ENCODE assay signal across 20 mouse cellular contexts in the genomic region with DNA sequence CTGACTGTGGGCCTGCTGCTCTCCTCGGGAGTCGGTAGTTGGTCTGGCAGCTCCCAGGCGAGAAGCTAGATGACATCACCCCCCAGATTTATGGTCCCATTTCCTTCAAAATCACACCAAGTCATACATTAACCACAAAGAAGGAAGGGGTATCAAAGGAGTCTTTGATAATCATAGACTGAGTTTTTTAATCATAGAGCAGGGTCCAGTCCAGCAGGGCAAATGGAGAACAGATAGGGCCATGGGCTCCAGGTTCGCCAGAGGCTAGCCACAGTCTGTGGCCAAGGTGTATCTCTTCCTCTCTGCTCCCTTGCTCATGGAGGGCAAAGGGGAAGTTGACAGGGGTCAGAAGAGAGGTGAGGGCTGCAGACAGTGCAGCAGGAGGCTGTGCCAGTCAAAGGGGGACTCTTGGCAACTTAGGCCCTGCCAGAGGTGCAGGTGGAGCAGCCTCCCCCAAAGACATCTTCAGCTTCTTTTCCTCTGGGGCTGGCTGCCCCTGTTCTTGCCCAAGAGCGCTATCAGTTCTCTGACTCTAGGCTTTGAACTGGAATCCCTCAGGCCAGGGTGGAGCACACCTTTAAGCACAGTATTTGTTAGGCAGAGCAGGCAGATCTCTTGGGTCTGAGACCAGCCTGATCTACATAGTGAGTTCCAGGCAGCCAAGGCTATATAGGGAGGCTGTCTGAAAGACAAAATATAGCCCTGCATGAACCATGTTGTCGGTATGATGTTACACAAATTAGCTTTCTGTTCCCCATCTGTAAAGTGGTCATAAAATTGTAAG. TPM values are rescaled to one million over a fixed set of nuclear protein-coding genes. Genes with fewer than 3 reads are reported as not detected.
A peak's percentile ranks its signal among the peaks of the same experiment; 100 is the strongest.
DNase-seq lines count a peak whose midpoint lies in the region; ATAC-seq lines count a peak whose summit lies in the region.
"Had no signal": no experiment of that assay in that cellular context is flagged by ENCODE, and none has a peak within 500 bp of the region (broad histone marks: within the 10 kb centered on the region; RNA-seq: fewer than 3 reads in every experiment).

No protein-coding gene starts in this region.

- peaks cover 5% of the 10 kb centered on the region; the same call in 1 of the 2 replicates for H3K27me3 ChIP-seq in heart, embryonic 12.5 days (replicated peaks)
- H3K27me3 ChIP-seq in neural tube, embryonic 12.5 days (replicated peaks) = peaks cover 5% of the 10 kb centered on the region; the same call in 1 of the 2 replicates
- peaks cover 16% of the 10 kb centered on the region; the same call in 1 of the 2 replicates for H3K27me3 ChIP-seq in stomach, embryonic 16.5 days (ENCODE audit: control insufficient read depth, insufficient read depth, low read length)

- no peak overlapping the region for H3K4me3 ChIP-seq in heart, embryonic 12.5 days
- no peak overlapping the region for H3K4me3 ChIP-seq in neural tube, embryonic 12.5 days
- no peak overlapping the region for H3K4me3 ChIP-seq in brown adipose tissue, adult 24 weeks (ENCODE audit: insufficient read depth, low read depth, low read length)
- H3K4me3 ChIP-seq in stomach, embryonic 16.5 days (replicated peaks; ENCODE audit: low read length) = no peak overlapping the region
- H3K4me3 ChIP-seq: embryonic facial prominence, embryonic 10.5 days had no signal

- no peak for ATAC-seq in heart, embryonic 12.5 days (ENCODE audit: insufficient number of reproducible peaks, low FRiP score)
- no peak for ATAC-seq in neural tube, embryonic 12.5 days (ENCODE audit: low FRiP score, low read depth)
- no peak for ATAC-seq in stomach, embryonic 16.5 days (ENCODE audit: insufficient read depth, low FRiP score)
- ATAC-seq: forebrain, embryonic 16.5 days; lung, postnatal 0 days had no signal

- H3K27ac ChIP-seq in heart, embryonic 12.5 days (ENCODE audit: poor library complexity, severe bottlenecking) = no peak overlapping the region
- no peak overlapping the region for H3K27ac ChIP-seq in neural tube, embryonic 12.5 days
- H3K27ac ChIP-seq in brown adipose tissue, adult 24 weeks (replicated peaks; ENCODE audit: low read depth, low read length) = peak overlapping the region; percentile 35
- 0 out of 2 replicates have a peak overlapping the region, but pooled peaks have one; percentile 10 for H3K27ac ChIP-seq in stomach, embryonic 16.5 days (ENCODE audit: low read length)
- H3K27ac ChIP-seq: embryonic facial prominence, embryonic 10.5 days had no signal

- H3K9ac ChIP-seq in heart, embryonic 12.5 days = peak overlapping the region; percentile 8; the same call in 1 of the 2 replicates
- H3K9ac ChIP-seq in neural tube, embryonic 12.5 days = 0 out of 2 replicates have a peak overlapping the region, but pooled peaks have one; percentile 33
- H3K9ac ChIP-seq in stomach, embryonic 16.5 days (ENCODE audit: low read length) = no peak overlapping the region

- no peak overlapping the region for H3K4me2 ChIP-seq in heart, embryonic 12.5 days
- no peak overlapping the region for H3K4me2 ChIP-seq in neural tube, embryonic 12.5 days (replicated peaks)
- no peak overlapping the region for H3K4me2 ChIP-seq in stomach, embryonic 16.5 days (ENCODE audit: low read depth, low read length)
- H3K4me2 ChIP-seq: heart, embryonic 11.5 days had no signal

- no peak for DNase-seq in heart, adult 8-10 months (ENCODE audit: low spot score)
- no peak for DNase-seq in neural tube, embryonic 10.5 days (ENCODE audit: extremely low spot score, low spot score)
- DNase-seq in right cerebral cortex, postnatal 36 days (ENCODE audit: low spot score in 2 of 2) = no peak
- DNase-seq: adrenal gland, postnatal 10 days; B cell, adult 2 months; cerebellum, postnatal 36 days; kidney, adult 11 months; kidney, postnatal 10 days; layer of hippocampus, adult 9-11 months; thymus, adult 2 months had no signal

- peaks cover 57% of the 10 kb centered on the region for H3K4me1 ChIP-seq in heart, embryonic 12.5 days (replicated peaks)
- peaks cover 36% of the 10 kb centered on the region for H3K4me1 ChIP-seq in neural tube, embryonic 12.5 days
- H3K4me1 ChIP-seq in brown adipose tissue, adult 24 weeks (ENCODE audit: control insufficient read depth, insufficient read depth, insufficient read length, low read length) = peaks cover 15% of the 10 kb centered on the region
- peaks cover 30% of the 10 kb centered on the region for H3K4me1 ChIP-seq in stomach, embryonic 16.5 days (ENCODE audit: control insufficient read depth, insufficient read depth, low read length)

- 78% methylated on average over 6 of the region's 6 CpGs for WGBS in heart, embryonic 12.5 days
- 73% methylated on average over 6 of the region's 6 CpGs for WGBS in neural tube, embryonic 12.5 days
- WGBS in stomach, embryonic 16.5 days = 67% methylated on average over 6 of the region's 6 CpGs

- H3K9me3 ChIP-seq in heart, embryonic 12.5 days (replicated peaks) = no peaks in the 10 kb centered on the region
- H3K9me3 ChIP-seq in neural tube, embryonic 12.5 days = no peaks in the 10 kb centered on the region
- no peaks in the 10 kb centered on the region for H3K9me3 ChIP-seq in stomach, embryonic 16.5 days (replicated peaks; ENCODE audit: control insufficient read depth, low read length)
- H3K9me3 ChIP-seq: embryonic facial prominence, embryonic 10.5 days; megakaryocyte, embryonic 14.5 days had no signal

- peaks cover 9% of the 10 kb centered on the region for H3K36me3 ChIP-seq in heart, embryonic 12.5 days
- H3K36me3 ChIP-seq in neural tube, embryonic 12.5 days = peaks cover 8% of the 10 kb centered on the region
- no peaks in the 10 kb centered on the region for H3K36me3 ChIP-seq in stomach, embryonic 16.5 days (ENCODE audit: control insufficient read depth, insufficient read depth, low read length)

RNA-seq across cellular contexts. Expression of a gene that starts 1.9 kb away (rescaled TPM):
- polyA plus RNA-seq in heart, embryonic 12.5 days (2016; fragmentation: Nextera tagmentation; extraction: Ambion mirVana) = 8.8 and 10.2 TPM in 2 replicates
- 1 to 10 TPM; 4.0 to 5.9 (median 4.9) TPM for total RNA-seq in heart, adult 8-10 months (2022)
- polyA plus RNA-seq in neural tube, embryonic 12.5 days (2016; fragmentation: Nextera tagmentation; extraction: Ambion mirVana) = 12.0 and 12.1 TPM in 2 replicates
- 2.9 and 3.2 TPM in 2 replicates for polyA plus RNA-seq in brown adipose tissue, adult 24 weeks (2012; ENCODE audit: insufficient read depth, insufficient read length, missing spikeins)
- polyA plus RNA-seq in stomach, embryonic 16.5 days (2015; fragmentation: Nextera tagmentation; extraction: Ambion mirVana) = 9.7 and 10.4 TPM in 2 replicates

RNA-seq across cellular contexts. Expression of a gene that starts 3.9 kb away (rescaled TPM):
- polyA plus RNA-seq in heart, embryonic 12.5 days (2016; fragmentation: Nextera tagmentation; extraction: Ambion mirVana) = 363 and 373 TPM in 2 replicates
- 10 to 100 TPM; 57.4 to 70.8 (median 63.8) TPM for total RNA-seq in heart, adult 8-10 months (2022)
- polyA plus RNA-seq in neural tube, embryonic 12.5 days (2016; fragmentation: Nextera tagmentation; extraction: Ambion mirVana) = 2,325 and 2,426 TPM in 2 replicates
- 20.8 and 30.3 TPM in 2 replicates for polyA plus RNA-seq in brown adipose tissue, adult 24 weeks (2012; ENCODE audit: insufficient read depth, insufficient read length, missing spikeins)
- polyA plus RNA-seq in stomach, embryonic 16.5 days (2015; fragmentation: Nextera tagmentation; extraction: Ambion mirVana) = 698 and 764 TPM in 2 replicates
- polyA plus RNA-seq: G1E had no signal

RNA-seq across cellular contexts. Expression of a gene that starts 37.1 kb away (rescaled TPM):
- 40.2 and 41.3 TPM in 2 replicates for polyA plus RNA-seq in heart, embryonic 12.5 days (2016; fragmentation: Nextera tagmentation; extraction: Ambion mirVana)
- total RNA-seq in heart, adult 8-10 months (2022) = 10 to 100 TPM; 18.9 to 20.1 (median 19.6) TPM
- polyA plus RNA-seq in neural tube, embryonic 12.5 days (2016; fragmentation: Nextera tagmentation; extraction: Ambion mirVana) = 60.1 and 61.8 TPM in 2 replicates
- polyA plus RNA-seq in brown adipose tissue, adult 24 weeks (2012; ENCODE audit: insufficient read depth, insufficient read length, missing spikeins) = 16.2 and 18.1 TPM in 2 replicates
- 49.3 and 51.6 TPM in 2 replicates for polyA plus RNA-seq in stomach, embryonic 16.5 days (2015; fragmentation: Nextera tagmentation; extraction: Ambion mirVana)

RNA-seq across cellular contexts. Expression of a gene that starts 37.1 kb away (rescaled TPM):
- 46.6 and 48.8 TPM in 2 replicates for polyA plus RNA-seq in heart, embryonic 12.5 days (2016; fragmentation: Nextera tagmentation; extraction: Ambion mirVana)
- total RNA-seq in heart, adult 8-10 months (2022) = 10 to 100 TPM; 33.7 to 37.7 (median 35.0) TPM
- 54.6 and 57.3 TPM in 2 replicates for polyA plus RNA-seq in neural tube, embryonic 12.5 days (2016; fragmentation: Nextera tagmentation; extraction: Ambion mirVana)
- 123 and 134 TPM in 2 replicates for polyA plus RNA-seq in brown adipose tissue, adult 24 weeks (2012; ENCODE audit: insufficient read depth, insufficient read length, missing spikeins)
- polyA plus RNA-seq in stomach, embryonic 16.5 days (2015; fragmentation: Nextera tagmentation; extraction: Ambion mirVana) = 43.0 and 47.0 TPM in 2 replicates

Comparison
In these comparisons a context has a peak if more than half of its experiments do, and no peak if none do; other contexts are left out.
1. H3K27ac ChIP-seq: peak in brown adipose tissue, adult 24 weeks (single experiment) and stomach, embryonic 16.5 days (single experiment); none in heart, embryonic 12.5 days (single experiment) and neural tube, embryonic 12.5 days (single experiment).
2. RNA of a gene that starts 3.9 kb away (polyA plus RNA-seq): 2,325 to 2,426 TPM in neural tube, embryonic 12.5 days, 698 to 764 TPM in stomach, embryonic 16.5 days and 363 to 373 TPM in heart, embryonic 12.5 days; 20.8 to 30.3 TPM in brown adipose tissue, adult 24 weeks; every median in the first group is over 10 times any median in the second.